ENCODE assay signal across 33 mouse cellular contexts in genomic region chr3:104183656-104184055, GRCm38 (mm10). TPM values are rescaled to one million over a fixed set of nuclear protein-coding genes. Genes with fewer than 3 reads are reported as not detected.
DNase-seq lines count a peak whose midpoint lies in the region; ATAC-seq and TF ChIP-seq lines count a peak whose summit lies in the region.
"Had no signal": no experiment of that assay in that cellular context is flagged by ENCODE, and none has a peak within 500 bp of the region (broad histone marks: within the 10 kb centered on the region; RNA-seq: fewer than 3 reads in every experiment).

No protein-coding gene starts in this region.

- peaks cover 69% of the 10 kb centered on the region for H3K79me2 ChIP-seq in myocyte (ENCODE audit: control insufficient read depth, insufficient read depth)

- H3ac ChIP-seq in myocyte (ENCODE audit: control insufficient read depth, insufficient read length), result no peak overlapping the region

- H3K27me3 ChIP-seq in midbrain, embryonic 11.5 days (ENCODE audit: control insufficient read depth, insufficient read depth, low read length), result no peaks in the 10 kb centered on the region
- H3K27me3 ChIP-seq in midbrain, embryonic 14.5 days (ENCODE audit: control insufficient read depth, insufficient read depth, low read length), result no peaks in the 10 kb centered on the region
- no peaks in the 10 kb centered on the region for H3K27me3 ChIP-seq in myocyte (ENCODE audit: control insufficient read depth, insufficient read depth, insufficient read length)
- H3K27me3 ChIP-seq in hindbrain, embryonic 13.5 days, result no peaks in the 10 kb centered on the region
- H3K27me3 ChIP-seq: CH12.LX; embryonic facial prominence, embryonic 13.5 days; forebrain, embryonic 12.5 days; forebrain, embryonic 15.5 days; heart, embryonic 12.5 days; heart, embryonic 15.5 days; Patski had no signal

- H3K4me1 ChIP-seq in midbrain, embryonic 11.5 days (ENCODE audit: control insufficient read depth, insufficient read depth, low read length), result no peaks in the 10 kb centered on the region
- H3K4me1 ChIP-seq in midbrain, embryonic 14.5 days (ENCODE audit: control insufficient read depth, insufficient read depth, low read length), result no peaks in the 10 kb centered on the region
- H3K4me1 ChIP-seq in hindbrain, embryonic 13.5 days (replicated peaks), result no peaks in the 10 kb centered on the region
- H3K4me1 ChIP-seq: embryonic facial prominence, embryonic 10.5 days; embryonic facial prominence, embryonic 13.5 days; forebrain, embryonic 12.5 days; forebrain, embryonic 15.5 days; heart, embryonic 12.5 days; heart, embryonic 15.5 days; hindbrain, embryonic 10.5 days had no signal

- no peaks in the 10 kb centered on the region for H3K36me3 ChIP-seq in midbrain, embryonic 11.5 days (ENCODE audit: control insufficient read depth, insufficient read depth, low read length)
- H3K36me3 ChIP-seq in midbrain, embryonic 14.5 days (ENCODE audit: control insufficient read depth, insufficient read depth, low read length), result 0 out of 2 replicates have a peak, but pooled peaks cover 2% of the 10 kb centered on the region
- peaks cover 3% of the 10 kb centered on the region for H3K36me3 ChIP-seq in myocyte (ENCODE audit: control insufficient read depth, insufficient read depth)
- H3K36me3 ChIP-seq in hindbrain, embryonic 13.5 days, result peaks cover 2% of the 10 kb centered on the region
- H3K36me3 ChIP-seq: G1E had no signal

- H3K27ac ChIP-seq in midbrain, embryonic 11.5 days (ENCODE audit: low read depth, low read length), result no peak overlapping the region
- H3K27ac ChIP-seq in midbrain, embryonic 14.5 days (replicated peaks; ENCODE audit: low read depth, low read length), result no peak overlapping the region
- H3K27ac ChIP-seq in hindbrain, embryonic 13.5 days, result no peak overlapping the region
- H3K27ac ChIP-seq: embryonic facial prominence, embryonic 10.5 days; embryonic facial prominence, embryonic 13.5 days; forebrain, embryonic 12.5 days; forebrain, embryonic 15.5 days; gastrocnemius, adult 2 months; heart, embryonic 15.5 days; hindbrain, embryonic 10.5 days; hindbrain, embryonic 14.5 days; hindbrain, postnatal 0 days had no signal

- H3K4me2 ChIP-seq in midbrain, embryonic 11.5 days, result no peak overlapping the region
- no peak overlapping the region for H3K4me2 ChIP-seq in midbrain, embryonic 14.5 days (ENCODE audit: low read length)
- peak overlapping the region; percentile 26 for H3K4me2 ChIP-seq in myocyte (ENCODE audit: low read depth)
- H3K4me2 ChIP-seq in hindbrain, embryonic 13.5 days, result no peak overlapping the region
- H3K4me2 ChIP-seq: embryonic facial prominence, embryonic 13.5 days; forebrain, embryonic 12.5 days; forebrain, embryonic 15.5 days; heart, embryonic 12.5 days; heart, embryonic 15.5 days; hindbrain, embryonic 14.5 days had no signal

- peak; percentile 6 for DNase-seq in layer of hippocampus, adult 9-11 months
- no peak for DNase-seq in layer of hippocampus, postnatal 36 days
- DNase-seq in midbrain, embryonic 11.5 days (ENCODE audit: low spot score, missing footprints), result peak; percentile 19
- DNase-seq in midbrain, embryonic 14.5 days, result no peak
- DNase-seq: adrenal gland, postnatal 10 days; adrenal gland, postnatal 36 days; B cell, adult 2 months; cerebellum, adult 11 months; cerebellum, adult 2 months; cerebellum, postnatal 10 days; cerebellum, postnatal 36 days; embryo, embryonic 11 days; gastrocnemius, adult 2 months; gastrocnemius, postnatal 14 days; heart, adult 18-20 months; heart, postnatal 10 days; heart, postnatal 36 days had no signal

- no peak overlapping the region for H3K9ac ChIP-seq in midbrain, embryonic 11.5 days (ENCODE audit: low read length)
- H3K9ac ChIP-seq in midbrain, embryonic 14.5 days (replicated peaks; ENCODE audit: low read length), result no peak overlapping the region
- H3K9ac ChIP-seq in hindbrain, embryonic 13.5 days, result no peak overlapping the region
- H3K9ac ChIP-seq: embryonic facial prominence, embryonic 13.5 days; forebrain, embryonic 12.5 days; forebrain, embryonic 15.5 days; heart, embryonic 12.5 days; heart, embryonic 15.5 days; hindbrain, embryonic 14.5 days had no signal

- H3K9me3 ChIP-seq in midbrain, embryonic 11.5 days (ENCODE audit: control insufficient read depth, low read length), result no peaks in the 10 kb centered on the region
- no peaks in the 10 kb centered on the region for H3K9me3 ChIP-seq in midbrain, embryonic 14.5 days (ENCODE audit: control insufficient read depth, low read length)
- H3K9me3 ChIP-seq in hindbrain, embryonic 13.5 days, result no peaks in the 10 kb centered on the region
- H3K9me3 ChIP-seq: embryonic facial prominence, embryonic 10.5 days; embryonic facial prominence, embryonic 13.5 days; forebrain, embryonic 12.5 days; forebrain, embryonic 15.5 days; G1E; heart, embryonic 12.5 days; heart, embryonic 15.5 days; hindbrain, embryonic 10.5 days had no signal

- TF ChIP-seq POLR2A in myocyte (IDR thresholded peaks at IDR 0.05; ENCODE audit: insufficient read length, low read depth), result no peak

- H3K4me3 ChIP-seq in midbrain, embryonic 11.5 days (ENCODE audit: low read depth, low read length), result no peak overlapping the region
- no peak overlapping the region for H3K4me3 ChIP-seq in midbrain, embryonic 14.5 days (replicated peaks; ENCODE audit: low read depth, low read length)
- no peak overlapping the region for H3K4me3 ChIP-seq in myocyte
- no peak overlapping the region for H3K4me3 ChIP-seq in hindbrain, embryonic 13.5 days
- H3K4me3 ChIP-seq: embryonic facial prominence, embryonic 10.5 days; embryonic facial prominence, embryonic 13.5 days; erythroblast, embryonic 14.5 days; forebrain, embryonic 12.5 days; forebrain, embryonic 15.5 days; gastrocnemius, adult 2 months; heart, embryonic 12.5 days; heart, embryonic 15.5 days; hindbrain, embryonic 10.5 days had no signal

- 85% methylated on average over 2 of the region's 2 CpGs for WGBS in midbrain, embryonic 11.5 days
- WGBS in midbrain, embryonic 14.5 days, result 79% methylated on average over 2 of the region's 2 CpGs
- WGBS in hindbrain, embryonic 13.5 days, result 87% methylated on average over 2 of the region's 2 CpGs

- ATAC-seq in midbrain, embryonic 11.5 days (ENCODE audit: low FRiP score), result no peak
- no peak for ATAC-seq in midbrain, embryonic 14.5 days (ENCODE audit: low FRiP score, low TSS enrichment)
- no peak for ATAC-seq in hindbrain, embryonic 13.5 days (ENCODE audit: low FRiP score)
- ATAC-seq: forebrain, embryonic 15.5 days; hindbrain, postnatal 0 days; inflammation-experienced regulatory T-cells, adult 6 months; Patski had no signal

TF ChIP-seq in myocyte, 11 proteins besides CTCF, POLR2A, EP300 and RAD21:
- TF ChIP-seq CEBPB (IDR thresholded peaks at IDR 0.05; ENCODE audit: insufficient read depth, poor library complexity, severe bottlenecking) (no peak), MAX (IDR thresholded peaks at IDR 0.05; ENCODE audit: low read depth) (no peak), MYOG (IDR thresholded peaks at IDR 0.05; ENCODE audit: control insufficient read depth in 1 of 3, insufficient read depth in 1 of 3, insufficient read length in 2 of 3, low read depth in 2 of 3) (no peak), MYOD1 (IDR thresholded peaks at IDR 0.05; ENCODE audit: control insufficient read depth in 1 of 3, insufficient read length in 2 of 3, low read depth in 2 of 3) (no peak), TCF12 (IDR thresholded peaks at IDR 0.05; ENCODE audit: insufficient read depth, poor library complexity, severe bottlenecking) (no peak), E2F4 (IDR thresholded peaks at IDR 0.05; ENCODE audit: insufficient read depth) (no peak), POLR2AphosphoS2 (IDR thresholded peaks at IDR 0.05; ENCODE audit: insufficient read length, low read depth) (no peak), TCF3 (IDR thresholded peaks at IDR 0.05; ENCODE audit: insufficient read length, low read depth) (no peak), SRF (IDR thresholded peaks at IDR 0.05; ENCODE audit: control insufficient read depth, insufficient read length, low read depth) (no peak), USF1 (IDR thresholded peaks at IDR 0.05; ENCODE audit: low read depth) (no peak), REST (IDR thresholded peaks at IDR 0.05; ENCODE audit: insufficient read depth, insufficient read length) (no peak)

RNA-seq across cellular contexts. Expression of gene Magi3, which starts 36.5 kb away (rescaled TPM):
- total RNA-seq in layer of hippocampus, postnatal 36 days (2021), result 10 to 100 TPM; 30.7 to 31.5 TPM
- polyA plus RNA-seq in midbrain, embryonic 11.5 days (2014; fragmentation: Nextera tagmentation; extraction: Ambion mirVana), result 4.2 and 5.0 TPM in 2 replicates
- 6.4 and 7.4 TPM in 2 replicates for polyA plus RNA-seq in midbrain, embryonic 14.5 days (2014; fragmentation: Nextera tagmentation; extraction: Ambion mirVana)
- 5.5 TPM for polyA plus RNA-seq in myocyte (2012; fragmentation: generic; extraction: Trizol)
- polyA plus RNA-seq in hindbrain, embryonic 13.5 days (2015; fragmentation: Nextera tagmentation; extraction: Ambion mirVana), result 6.2 TPM in 2 replicates
- polyA plus RNA-seq: G1E had no signal

Comparison
In these comparisons a context has a peak if more than half of its experiments do, and no peak if none do; other contexts are left out.
1. DNase-seq: peak in layer of hippocampus, adult 9-11 months (single experiment) and midbrain, embryonic 11.5 days (single experiment); none in layer of hippocampus, postnatal 36 days (0 of 2) and midbrain, embryonic 14.5 days (single experiment).